Mouse (Mus musculus) midbrain, embryonic 15.5 days (tissue): ENCODE data around the gene Tbc1d14. TPM values are rescaled to one million over a fixed set of nuclear protein-coding genes. Genes with fewer than 3 reads are reported as not detected.

Experiments
- ATAC-seq: fragments of 200-750 bp; cut with Nextera tagmentation; replicated peaks from 2 replicates; pipeline ENCODE4 v1.8.0; 2017; ENCODE audit warnings: moderate TSS enrichment
- H3K27ac ChIP-seq: fragments of 300-500 bp; sonication (generic); 2 replicates; pipeline ENCODE4 v1.5.1; 2015; ENCODE audit warnings: mild to moderate bottlenecking, inconsistent platforms
- H3K27me3 ChIP-seq: fragments of 300-500 bp; sonication (generic); replicated peaks from 2 replicates; pipeline ENCODE4 v1.6.1; 2015; ENCODE audit warnings: inconsistent platforms
- H3K36me3 ChIP-seq: fragments of 300-500 bp; sonication (generic); replicated peaks from 2 replicates; pipeline ENCODE4 v1.6.1; 2015; ENCODE audit warnings: inconsistent platforms
- H3K4me1 ChIP-seq: fragments of 300-500 bp; sonication (generic); 2 replicates; pipeline ENCODE4 v1.6.1; 2015; ENCODE audit warnings: inconsistent platforms
- H3K4me2 ChIP-seq: fragments of 300-500 bp; sonication (generic); 2 replicates; pipeline ENCODE4 v1.6.1; 2015; ENCODE audit warnings: inconsistent platforms, mild to moderate bottlenecking, moderate library complexity
- H3K4me3 ChIP-seq: fragments of 300-500 bp; sonication (generic); 2 replicates; pipeline ENCODE4 v1.5.1; 2015; ENCODE audit warnings: mild to moderate bottlenecking, inconsistent platforms
- H3K9ac ChIP-seq: fragments of 300-500 bp; sonication (generic); 2 replicates; pipeline ENCODE4 v1.6.1; 2015; ENCODE audit warnings: mild to moderate bottlenecking, inconsistent platforms
- H3K9me3 ChIP-seq: fragments of 300-500 bp; sonication (generic); 2 replicates; pipeline ENCODE4 v1.6.1; 2016; ENCODE audit warnings: inconsistent platforms
- WGBS: fragments of 180-500 bp; shearing (Covaris S2); methylation state at CpG from one replicate; pipeline ENCODE4 v1.1.7; 2015; ENCODE audit warnings: mixed read lengths; 5-methylcytosine and 5-hydroxymethylcytosine counted together
- polyA plus RNA-seq: library from polyadenylated mRNA; unstranded; fragments of >200 nt; fragmentation: Nextera tagmentation; extraction: Ambion mirVana; gene quantifications from 2 replicates; pipeline ENCODE4 v1.2.1, GENCODE M21; 2015

The Tbc1d14 gene
- polyA plus RNA-seq, 1 experiment from 2014 or later, result 75.0 TPM

GRCm38 (mm10) chr5:36575227-36575626 is 17.8 kb downstream of the Tbc1d14 start:
- Histone ChIP-seq H3K4me1 (no peaks in the 10 kb centered on the region), H3K4me3 (no peak overlapping the region), H3K4me2 (no peak overlapping the region), H3K36me3 (no peaks in the 10 kb centered on the region), H3K27ac (no peak overlapping the region), H3K27me3 (no peaks in the 10 kb centered on the region; the same call in 1 of the 2 replicates), H3K9me3 (no peaks in the 10 kb centered on the region), H3K9ac (no peak overlapping the region)
- WGBS, result 81% methylated on average over 3 of the region's 3 CpGs
- no peak for ATAC-seq

- Histone ChIP-seq H3K4me2 (no peak overlapping the region), H3K27ac (no peak overlapping the region), H3K9me3 (no peaks in the 10 kb centered on the region), H3K9ac (no peak overlapping the region), H3K27me3 (no peaks in the 10 kb centered on the region), H3K36me3 (no peaks in the 10 kb centered on the region), H3K4me1 (no peaks in the 10 kb centered on the region), H3K4me3 (no peak overlapping the region)
- WGBS, result 68% methylated on average over 8 of the region's 8 CpGs
- ATAC-seq, result no peak
These were observed 18.8 kb downstream of the Tbc1d14 start for GRCm38 (mm10) chr5:36574147-36574870.

- WGBS, result 60% methylated on average over 3 of the region's 3 CpGs
These were observed 19.7 kb downstream of the Tbc1d14 start for GRCm38 (mm10) chr5:36573354-36573753.

GRCm38 (mm10) chr5:36571371-36571770 is 21.7 kb downstream of the Tbc1d14 start:
- no peak for ATAC-seq
- WGBS, result 95% methylated on average over 16 of the region's 16 CpGs
- Histone ChIP-seq H3K4me1 (peaks cover 6% of the 10 kb centered on the region; the same call in 1 of the 2 replicates), H3K9ac (no peak overlapping the region), H3K4me3 (no peak overlapping the region), H3K36me3 (no peaks in the 10 kb centered on the region), H3K27me3 (no peaks in the 10 kb centered on the region), H3K4me2 (no peak overlapping the region), H3K27ac (no peak overlapping the region), H3K9me3 (no peaks in the 10 kb centered on the region)

More at GRCm38 (mm10) chr5:36573354-36573753, 19.7 kb downstream of the Tbc1d14 start:
- Histone ChIP-seq H3K4me1 (no peaks in the 10 kb centered on the region), H3K27me3 (no peaks in the 10 kb centered on the region), H3K36me3 (no peaks in the 10 kb centered on the region), H3K9me3 (no peaks in the 10 kb centered on the region), H3K4me3 (no peak overlapping the region), H3K9ac (no peak overlapping the region), H3K4me2 (no peak overlapping the region), H3K27ac (no peak overlapping the region)
- no peak for ATAC-seq

GRCm38 (mm10) chr5:36570546-36571245 is 22.4 kb downstream of the Tbc1d14 start:
- Histone ChIP-seq H3K4me2 (no peak overlapping the region), H3K9me3 (no peaks in the 10 kb centered on the region), H3K4me3 (no peak overlapping the region), H3K27me3 (no peaks in the 10 kb centered on the region), H3K4me1 (peaks cover 6% of the 10 kb centered on the region; the same call in 1 of the 2 replicates), H3K27ac (no peak overlapping the region), H3K9ac (no peak overlapping the region), H3K36me3 (no peaks in the 10 kb centered on the region)
- WGBS, result 88% methylated on average over 4 of the region's 4 CpGs
- ATAC-seq, result no peak

GRCm38 (mm10) chr5:36570098-36570497 is 23.0 kb downstream of the Tbc1d14 start:
- Histone ChIP-seq H3K36me3 (no peaks in the 10 kb centered on the region), H3K4me3 (no peak overlapping the region), H3K27me3 (no peaks in the 10 kb centered on the region), H3K4me1 (peaks cover 6% of the 10 kb centered on the region; the same call in 1 of the 2 replicates), H3K4me2 (no peak overlapping the region), H3K9me3 (no peaks in the 10 kb centered on the region), H3K9ac (no peak overlapping the region), H3K27ac (no peak overlapping the region)
- 95% methylated on average over 7 of the region's 7 CpGs for WGBS
- ATAC-seq, result no peak

GRCm38 (mm10) chr5:36568118-36568517 is 25.0 kb downstream of the Tbc1d14 start:
- no peak for ATAC-seq
- Histone ChIP-seq H3K36me3 (no peaks in the 10 kb centered on the region), H3K4me1 (peaks cover 6% of the 10 kb centered on the region; the same call in 1 of the 2 replicates), H3K9me3 (no peaks in the 10 kb centered on the region), H3K4me3 (no peak overlapping the region), H3K27ac (no peak overlapping the region), H3K9ac (no peak overlapping the region), H3K27me3 (no peaks in the 10 kb centered on the region), H3K4me2 (no peak overlapping the region)
- 94% methylated on average over 4 of the region's 4 CpGs for WGBS

- 67% methylated on average over 2 of the region's 2 CpGs for WGBS
- Histone ChIP-seq H3K36me3 (no peaks in the 10 kb centered on the region), H3K27ac (no peak overlapping the region), H3K4me2 (no peak overlapping the region), H3K9me3 (no peaks in the 10 kb centered on the region), H3K27me3 (no peaks in the 10 kb centered on the region), H3K4me3 (no peak overlapping the region), H3K4me1 (peaks cover 6% of the 10 kb centered on the region; the same call in 1 of the 2 replicates), H3K9ac (no peak overlapping the region)
- no peak for ATAC-seq
These were observed 25.4 kb downstream of the Tbc1d14 start for GRCm38 (mm10) chr5:36567627-36568026.

- Histone ChIP-seq H3K4me2 (no peak overlapping the region), H3K9me3 (no peaks in the 10 kb centered on the region), H3K9ac (no peak overlapping the region), H3K4me3 (no peak overlapping the region), H3K27ac (no peak overlapping the region), H3K36me3 (no peaks in the 10 kb centered on the region), H3K27me3 (no peaks in the 10 kb centered on the region), H3K4me1 (peaks cover 6% of the 10 kb centered on the region; the same call in 1 of the 2 replicates)
- 91% methylated on average over 9 of the region's 9 CpGs for WGBS
- no peak for ATAC-seq
These were observed 28.5 kb downstream of the Tbc1d14 start for GRCm38 (mm10) chr5:36564530-36564929.

- H3K9me3 ChIP-seq, result no peaks in the 10 kb centered on the region
- no peak overlapping the region for H3K9ac ChIP-seq
- no peak overlapping the region for H3K27ac ChIP-seq
- 77% methylated on average over 6 of the region's 6 CpGs for WGBS
- H3K4me3 ChIP-seq, result no peak overlapping the region
- no peaks in the 10 kb centered on the region for H3K36me3 ChIP-seq
- no peak for ATAC-seq
- H3K27me3 ChIP-seq, result no peaks in the 10 kb centered on the region
- H3K4me2 ChIP-seq, result no peak overlapping the region
- H3K4me1 ChIP-seq, result peaks cover 6% of the 10 kb centered on the region; the same call in 1 of the 2 replicates
These were observed 29.3 kb downstream of the Tbc1d14 start for GRCm38 (mm10) chr5:36563741-36564140.

- H3K9me3 ChIP-seq, result no peaks in the 10 kb centered on the region
- no peak overlapping the region for H3K9ac ChIP-seq
- no peak overlapping the region for H3K4me2 ChIP-seq
- H3K4me1 ChIP-seq, result peaks cover 8% of the 10 kb centered on the region; the same call in 1 of the 2 replicates
- H3K4me3 ChIP-seq, result no peak overlapping the region
- no peaks in the 10 kb centered on the region for H3K36me3 ChIP-seq
- WGBS, result 88% methylated on average over 10 of the region's 10 CpGs
- H3K27ac ChIP-seq, result no peak overlapping the region
- H3K27me3 ChIP-seq, result no peaks in the 10 kb centered on the region
- ATAC-seq, result no peak
These were observed 30.2 kb downstream of the Tbc1d14 start for GRCm38 (mm10) chr5:36562791-36563445.

GRCm38 (mm10) chr5:36561509-36561908 is 31.6 kb downstream of the Tbc1d14 start:
- no peak overlapping the region for H3K4me3 ChIP-seq
- no peak for ATAC-seq
- H3K27me3 ChIP-seq, result no peaks in the 10 kb centered on the region
- no peak overlapping the region for H3K4me2 ChIP-seq
- no peaks in the 10 kb centered on the region for H3K36me3 ChIP-seq
- H3K9ac ChIP-seq, result no peak overlapping the region
- peaks cover 9% of the 10 kb centered on the region; the same call in 1 of the 2 replicates for H3K4me1 ChIP-seq
- H3K9me3 ChIP-seq, result no peaks in the 10 kb centered on the region
- 91% methylated on average over 4 of the region's 4 CpGs for WGBS
- H3K27ac ChIP-seq, result no peak overlapping the region
